Mouse (Mus musculus) heart, embryonic 16.5 days (tissue): ENCODE measurements around the gene Dap. TPM values are rescaled to one million over a fixed set of nuclear protein-coding genes. Genes with fewer than 3 reads are reported as not detected.
A peak's percentile ranks its signal among the peaks of the same experiment; 100 is the strongest.

Source experiments
- ATAC-seq: fragments of 200-750 bp; cut with Nextera tagmentation; replicated peaks from 2 replicates; pipeline ENCODE4 v1.8.0; 2017; ENCODE audit warnings: moderate number of reproducible peaks; ENCODE audit not compliant: insufficient read depth, low FRiP score; ENCODE audit errors: extremely low read depth
- H3K27ac ChIP-seq: fragments of 300-500 bp; sonication (generic); 2 replicates; pipeline ENCODE4 v1.5.1; 2014; ENCODE audit warnings: mild to moderate bottlenecking, low read length, control low read depth, moderate library complexity
- H3K27me3 ChIP-seq: fragments of 300-500 bp; sonication (generic); 2 replicates; pipeline ENCODE4 v1.6.1; 2014; ENCODE audit warnings: low read length, mixed read lengths; ENCODE audit not compliant: control insufficient read depth, insufficient read depth
- H3K36me3 ChIP-seq: fragments of 300-500 bp; sonication (generic); 2 replicates; pipeline ENCODE4 v1.6.1; 2014; ENCODE audit not compliant: control insufficient read depth, insufficient read depth
- H3K4me1 ChIP-seq: fragments of 300-500 bp; sonication (generic); 2 replicates; pipeline ENCODE4 v1.6.1; 2014; ENCODE audit warnings: low read length, mixed read lengths; ENCODE audit not compliant: control insufficient read depth, insufficient read depth
- H3K4me2 ChIP-seq: fragments of 300-500 bp; sonication (generic); 2 replicates; pipeline ENCODE4 v1.6.1; 2014; ENCODE audit warnings: low read depth, mild to moderate bottlenecking, control low read depth, low read length
- H3K4me3 ChIP-seq: fragments of 300-500 bp; sonication (generic); 2 replicates; pipeline ENCODE4 v1.5.1; 2014; ENCODE audit warnings: mild to moderate bottlenecking, control low read depth, low read length
- H3K9ac ChIP-seq: fragments of 300-500 bp; sonication (generic); 2 replicates; pipeline ENCODE4 v1.6.1; 2014; ENCODE audit warnings: low read length, control low read depth
- H3K9me3 ChIP-seq: fragments of 300-500 bp; sonication (generic); replicated peaks from 2 replicates; pipeline ENCODE4 v1.6.1; 2016; ENCODE audit warnings: low read length; ENCODE audit not compliant: control insufficient read depth
- WGBS: fragments of 180-500 bp; shearing (Covaris S2); extraction: QIAGEN DNeasy Blood & Tissue Kit; methylation state at CpG from one replicate; pipeline ENCODE4 v1.1.7; 2014; 5-methylcytosine and 5-hydroxymethylcytosine counted together
- polyA plus RNA-seq: library from polyadenylated mRNA; unstranded; fragments of >200 nt; fragmentation: Nextera tagmentation; extraction: Ambion mirVana; gene quantifications from 2 replicates; pipeline ENCODE4 v1.2.1, GENCODE M21; 2015

The Dap gene
- polyA plus RNA-seq, 1 experiment from 2014 or later, result 41.7 TPM

DNA sequence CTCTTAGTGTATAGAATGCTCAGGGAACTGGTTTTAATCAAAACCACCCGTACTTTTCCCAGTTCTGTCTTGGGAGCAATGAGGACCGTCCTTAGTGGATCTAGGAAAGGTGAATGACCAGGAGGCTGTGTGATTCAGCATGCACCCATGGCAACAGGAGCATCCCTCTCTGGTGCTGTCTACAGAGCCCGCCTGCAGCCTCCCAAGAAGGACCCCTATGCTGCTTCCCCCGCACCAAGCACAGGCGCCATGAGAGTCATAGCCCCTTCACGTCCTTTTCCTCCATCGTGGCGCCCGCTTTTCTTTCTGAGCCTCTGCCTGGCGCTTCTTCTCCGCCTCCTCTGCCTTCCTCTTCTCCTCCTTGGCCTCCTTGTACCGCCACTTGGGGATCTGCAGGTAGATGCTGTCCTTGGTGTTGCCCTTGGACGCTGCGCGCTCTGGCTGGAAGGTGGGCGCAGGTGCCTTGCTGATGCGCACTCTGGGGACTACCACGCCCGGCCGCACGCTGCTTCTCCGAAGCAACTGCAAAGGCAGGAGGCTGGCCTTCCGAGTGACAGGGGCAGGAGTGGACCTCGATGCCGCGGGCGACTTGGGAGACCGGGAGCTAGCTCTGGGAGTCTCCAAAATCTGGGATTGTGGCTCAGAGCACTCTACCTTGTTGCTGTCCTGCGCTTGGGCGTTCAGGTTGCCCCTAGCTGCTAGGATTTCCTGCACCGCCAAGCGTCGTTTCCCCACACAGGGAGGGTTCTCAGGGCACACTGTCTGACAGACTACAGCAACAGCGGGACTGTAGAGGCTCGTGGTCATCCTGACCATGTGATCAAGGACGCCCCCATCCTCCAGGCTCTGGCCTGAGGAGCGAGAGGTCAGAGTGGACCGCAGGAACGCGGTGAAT is 73.0 kb downstream of the Dap start:
- H3K27ac ChIP-seq, result no peak overlapping the region
- 20% methylated on average over 40 of the region's 40 CpGs for WGBS
- H3K9me3 ChIP-seq, result no peaks in the 10 kb centered on the region
- H3K36me3 ChIP-seq, result no peaks in the 10 kb centered on the region
- H3K9ac ChIP-seq, result no peak overlapping the region; the same call in 1 of the 2 replicates
- peaks cover 21% of the 10 kb centered on the region for H3K4me1 ChIP-seq
- peak overlapping the region; percentile 13; the same call in 1 of the 2 replicates for H3K4me3 ChIP-seq
- peak overlapping the region; percentile 52 for H3K4me2 ChIP-seq
- no peak for ATAC-seq
- peaks cover 20% of the 10 kb centered on the region for H3K27me3 ChIP-seq

DNA sequence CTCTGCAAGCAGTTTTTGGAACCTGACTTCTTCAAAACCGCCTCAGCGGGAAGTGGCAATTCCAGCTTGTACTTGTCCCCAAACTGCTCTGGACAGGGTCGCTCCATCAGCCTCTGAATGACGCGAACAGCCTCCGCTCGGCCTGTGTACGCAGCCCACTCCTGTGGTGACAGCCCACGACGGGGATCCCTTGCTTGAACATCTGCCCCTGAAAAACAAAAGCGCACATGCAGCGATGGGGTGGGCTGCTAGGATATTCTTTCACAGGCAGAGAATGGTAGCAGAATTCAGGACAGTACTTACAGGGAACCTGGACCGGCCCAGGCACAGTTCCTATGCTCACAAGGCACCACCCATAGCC is 73.6 kb downstream of the Dap start:
- H3K9me3 ChIP-seq, result no peaks in the 10 kb centered on the region
- ATAC-seq, result no peak
- no peak overlapping the region for H3K27ac ChIP-seq
- peaks cover 21% of the 10 kb centered on the region for H3K4me1 ChIP-seq
- peaks cover 20% of the 10 kb centered on the region for H3K27me3 ChIP-seq
- H3K36me3 ChIP-seq, result no peaks in the 10 kb centered on the region
- no peak overlapping the region; the same call in 1 of the 2 replicates for H3K9ac ChIP-seq
- WGBS, result 22% methylated on average over 13 of the region's 13 CpGs
- H3K4me2 ChIP-seq, result peak overlapping the region; percentile 52
- peak overlapping the region; percentile 13; the same call in 1 of the 2 replicates for H3K4me3 ChIP-seq

DNA sequence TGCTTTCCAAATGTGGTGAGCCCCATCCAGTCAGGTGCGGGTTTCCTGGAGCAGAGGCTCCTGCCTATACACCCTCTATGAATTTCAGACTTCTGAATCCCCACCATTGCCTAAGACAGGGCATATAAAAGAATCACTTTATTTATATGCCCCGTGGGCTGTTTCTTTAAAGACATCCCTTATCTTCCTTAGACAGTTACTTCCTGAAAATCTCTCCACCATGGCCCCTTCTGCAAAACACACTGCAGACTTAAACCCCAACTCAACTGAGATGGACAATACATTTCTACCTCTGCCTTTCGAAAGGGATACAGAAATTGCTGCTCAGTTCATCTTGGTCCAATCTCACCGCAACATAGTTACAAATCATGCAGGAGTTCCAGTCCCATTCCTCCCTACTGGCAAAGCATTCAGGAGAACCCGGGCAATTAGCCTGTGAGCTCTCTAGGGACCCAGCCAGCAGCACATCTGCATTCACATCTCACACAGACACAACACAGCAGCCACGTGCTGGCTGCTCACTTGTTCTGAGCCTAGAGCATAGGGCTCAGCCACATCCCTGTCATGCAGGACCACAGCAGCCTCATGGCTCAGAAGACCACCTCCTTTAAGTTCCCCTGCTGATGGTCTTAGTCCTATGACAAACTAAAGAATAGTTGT is 75.3 kb downstream of the Dap start:
- Histone ChIP-seq H3K9me3 (no peaks in the 10 kb centered on the region), H3K4me2 (no peak overlapping the region), H3K4me3 (no peak overlapping the region), H3K27me3 (peaks cover 20% of the 10 kb centered on the region), H3K4me1 (peaks cover 20% of the 10 kb centered on the region), H3K36me3 (no peaks in the 10 kb centered on the region), H3K27ac (no peak overlapping the region), H3K9ac (no peak overlapping the region)
- no peak for ATAC-seq
- 61% methylated on average over 6 of the region's 6 CpGs for WGBS

GRCm38 (mm10) chr15:31302293-31302990 is 78.3 kb downstream of the Dap start:
- Histone ChIP-seq H3K9ac (no peak overlapping the region), H3K27me3 (peaks cover 4% of the 10 kb centered on the region; the same call in 1 of the 2 replicates), H3K4me3 (no peak overlapping the region; the same call in 1 of the 2 replicates), H3K9me3 (no peaks in the 10 kb centered on the region), H3K4me2 (peak overlapping the region; percentile 45), H3K27ac (peak overlapping the region; percentile 80), H3K4me1 (peaks cover 17% of the 10 kb centered on the region), H3K36me3 (no peaks in the 10 kb centered on the region)
- 15% methylated on average over 12 of the region's 12 CpGs for WGBS
- peak; percentile 88 for ATAC-seq

DNA sequence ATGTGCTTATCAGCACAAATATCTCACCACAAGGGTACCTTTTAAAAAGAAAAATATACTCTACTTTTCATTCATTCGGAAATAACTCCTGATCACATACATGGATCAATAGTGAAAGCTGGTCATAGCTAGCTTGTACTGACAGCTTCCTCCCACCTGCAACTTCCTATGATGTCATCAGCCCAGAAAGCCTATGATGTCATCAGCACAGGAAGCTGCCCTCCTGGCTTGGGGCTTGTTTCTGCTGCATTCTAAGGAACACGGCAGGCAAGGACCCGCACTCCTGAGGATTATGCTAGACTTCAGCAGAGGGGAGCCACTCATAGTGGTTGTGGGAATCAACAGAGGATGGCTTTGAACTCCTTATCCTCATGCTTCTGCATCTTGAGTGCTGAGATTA is 80.2 kb downstream of the Dap start:
- no peaks in the 10 kb centered on the region for H3K9me3 ChIP-seq
- no peak overlapping the region for H3K4me2 ChIP-seq
- H3K4me3 ChIP-seq, result no peak overlapping the region
- no peak for ATAC-seq
- H3K27me3 ChIP-seq, result no peaks in the 10 kb centered on the region
- H3K9ac ChIP-seq, result no peak overlapping the region
- no peak overlapping the region for H3K27ac ChIP-seq
- H3K36me3 ChIP-seq, result no peaks in the 10 kb centered on the region
- WGBS, result 66% methylated on average over 3 of the region's 3 CpGs
- H3K4me1 ChIP-seq, result peaks cover 11% of the 10 kb centered on the region

DNA sequence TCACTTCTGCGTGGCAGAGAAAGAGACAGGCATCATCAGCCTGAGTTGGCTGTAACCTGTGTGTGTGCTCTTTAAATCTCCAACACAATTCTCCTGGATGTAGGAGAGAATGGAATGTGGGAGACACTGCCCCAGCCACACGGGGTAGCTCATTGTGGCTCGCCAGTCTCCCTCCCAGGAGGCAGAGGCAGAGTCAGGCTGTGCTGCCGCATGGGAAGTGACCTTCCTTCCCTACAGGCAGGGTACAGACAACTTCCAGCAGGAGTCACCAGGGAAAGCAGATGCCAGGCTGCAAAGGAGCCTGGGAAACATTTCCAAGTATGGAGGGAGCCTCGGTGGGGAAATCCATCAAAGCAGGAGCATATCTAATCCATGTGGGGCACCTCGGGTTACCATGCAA is 81.1 kb downstream of the Dap start:
- H3K4me3 ChIP-seq, result no peak overlapping the region
- H3K27me3 ChIP-seq, result no peaks in the 10 kb centered on the region
- no peak overlapping the region for H3K9ac ChIP-seq
- H3K4me2 ChIP-seq, result no peak overlapping the region
- 42% methylated on average over 6 of the region's 6 CpGs for WGBS
- H3K36me3 ChIP-seq, result no peaks in the 10 kb centered on the region
- no peak for ATAC-seq
- no peak overlapping the region for H3K27ac ChIP-seq
- peaks cover 11% of the 10 kb centered on the region for H3K4me1 ChIP-seq
- no peaks in the 10 kb centered on the region for H3K9me3 ChIP-seq

- Histone ChIP-seq H3K9ac (no peak overlapping the region), H3K4me1 (peaks cover 11% of the 10 kb centered on the region), H3K4me3 (no peak overlapping the region), H3K4me2 (no peak overlapping the region), H3K9me3 (no peaks in the 10 kb centered on the region), H3K27ac (no peak overlapping the region), H3K36me3 (no peaks in the 10 kb centered on the region), H3K27me3 (no peaks in the 10 kb centered on the region)
- 84% methylated on average over 4 of the region's 4 CpGs for WGBS
- no peak for ATAC-seq
These were observed 82.6 kb downstream of the Dap start for GRCm38 (mm10) chr15:31306726-31307125.

GRCm38 (mm10) chr15:31309526-31309925 is 85.4 kb downstream of the Dap start:
- Histone ChIP-seq H3K4me1 (no peaks in the 10 kb centered on the region), H3K27me3 (no peaks in the 10 kb centered on the region), H3K4me2 (no peak overlapping the region), H3K4me3 (no peak overlapping the region), H3K9ac (no peak overlapping the region), H3K9me3 (no peaks in the 10 kb centered on the region), H3K36me3 (no peaks in the 10 kb centered on the region), H3K27ac (no peak overlapping the region)
- 68% methylated on average over 15 of the region's 15 CpGs for WGBS
- ATAC-seq, result no peak
